Mouse (Mus musculus) olfactory bulb, adult 2 months (tissue): ENCODE measurements around the gene Gm5105.

ENCODE experiments used
- CTCF ChIP-seq: fragments of 200-500 bp; IDR thresholded peaks from 2 replicates; pipeline ENCODE4 v1.5.1; 2012; ENCODE audit warnings: low read depth, mild to moderate bottlenecking, low read length, moderate library complexity; ENCODE audit not compliant: insufficient read depth
- POLR2A ChIP-seq: fragments of 200-500 bp; IDR thresholded peaks from 2 replicates; pipeline ENCODE4 v1.6.1; 2012; ENCODE audit warnings: mild to moderate bottlenecking, low read depth, low read length, moderate library complexity; ENCODE audit not compliant: insufficient read depth

- TF ChIP-seq POLR2A (no peak), CTCF (no peak)
These were observed 2.7 kb upstream of the Gm5105 start for GRCm38 (mm10) chr3:138069756-138070511.
